Mouse (Mus musculus): ENCODE data around the gene Zfp13.

GRCm38 (mm10) chr17:23563595-23564367, 35.5 kb downstream of the Zfp13 start, which contains the start of gene Zfp213:
- TF ChIP-seq KAT2A (IDR thresholded peaks at IDR 0.05; ENCODE audit: insufficient replicate concordance, low read length) (peak; percentile 87; the same call in 1 of the 2 replicates), TBP (conservative IDR thresholded peaks at IDR 0.05; ENCODE audit: low read depth, low read length) (peak; percentile 84; the same call in 1 of the 2 replicates), CTCF (conservative IDR thresholded peaks at IDR 0.05 in 1 of 2, IDR thresholded peaks at IDR 0.05 in 1 of 2; ENCODE audit: low read depth in 2 of 2, low read length in 2 of 2) (no peak), RAD21 (IDR thresholded peaks at IDR 0.05; ENCODE audit: low read depth, low read length) (no peak), MAX (IDR thresholded peaks at IDR 0.05; ENCODE audit: low read length) (peak; percentile 81; the same call in 1 of the 2 replicates), MEF2A (IDR thresholded peaks at IDR 0.05; ENCODE audit: borderline replicate concordance, low read depth, low read length) (peak; percentile 51; the same call in 1 of the 2 replicates), POLR2A (IDR thresholded peaks at IDR 0.05; ENCODE audit: low read depth, low read length) (peak; percentile 97), BHLHE40 (IDR thresholded peaks at IDR 0.05; ENCODE audit: low read depth, low read length) (no peak; the same call in 1 of the 2 replicates), MYC (IDR thresholded peaks at IDR 0.05; ENCODE audit: low read depth, low read length) (peak; percentile 48; the same call in 1 of the 2 replicates), POLR2AphosphoS2 (IDR thresholded peaks at IDR 0.05; ENCODE audit: low read depth, low read length) (peak; percentile 73), CHD2 (IDR thresholded peaks at IDR 0.05; ENCODE audit: low read length) (peak; percentile 69), SMC3 (IDR thresholded peaks at IDR 0.05; ENCODE audit: low read depth, low read length) (no peak), MAZ (IDR thresholded peaks at IDR 0.05; ENCODE audit: low read depth, low read length) (no peak), GABPA (IDR thresholded peaks at IDR 0.05; ENCODE audit: insufficient replicate concordance, low read depth, low read length) (no peak; the same call in 1 of the 2 replicates)

Measured in CH12.LX (cell line).